Mouse (Mus musculus) thymus, adult 2 months (tissue): Measurements from ENCODE around the gene Ino80b.
A peak's percentile ranks its signal among the peaks of the same experiment; 100 is the strongest.

Source experiments
- CTCF ChIP-seq: fragments of 200-500 bp; IDR thresholded peaks from 2 replicates; pipeline ENCODE4 v1.5.1; 2012; ENCODE audit warnings: mild to moderate bottlenecking, control low read depth, low read length, moderate library complexity, borderline replicate concordance; ENCODE audit not compliant: control insufficient read depth, poor library complexity, insufficient read depth; ENCODE audit errors: extremely low read depth
- POLR2A ChIP-seq: fragments of 200-500 bp; IDR thresholded peaks from 2 replicates; pipeline ENCODE4 v1.6.1; 2012; ENCODE audit warnings: mild to moderate bottlenecking, low read length, control low read depth, moderate library complexity; ENCODE audit not compliant: control insufficient read depth, poor library complexity, insufficient read depth; ENCODE audit errors: extremely low read depth

DNA sequence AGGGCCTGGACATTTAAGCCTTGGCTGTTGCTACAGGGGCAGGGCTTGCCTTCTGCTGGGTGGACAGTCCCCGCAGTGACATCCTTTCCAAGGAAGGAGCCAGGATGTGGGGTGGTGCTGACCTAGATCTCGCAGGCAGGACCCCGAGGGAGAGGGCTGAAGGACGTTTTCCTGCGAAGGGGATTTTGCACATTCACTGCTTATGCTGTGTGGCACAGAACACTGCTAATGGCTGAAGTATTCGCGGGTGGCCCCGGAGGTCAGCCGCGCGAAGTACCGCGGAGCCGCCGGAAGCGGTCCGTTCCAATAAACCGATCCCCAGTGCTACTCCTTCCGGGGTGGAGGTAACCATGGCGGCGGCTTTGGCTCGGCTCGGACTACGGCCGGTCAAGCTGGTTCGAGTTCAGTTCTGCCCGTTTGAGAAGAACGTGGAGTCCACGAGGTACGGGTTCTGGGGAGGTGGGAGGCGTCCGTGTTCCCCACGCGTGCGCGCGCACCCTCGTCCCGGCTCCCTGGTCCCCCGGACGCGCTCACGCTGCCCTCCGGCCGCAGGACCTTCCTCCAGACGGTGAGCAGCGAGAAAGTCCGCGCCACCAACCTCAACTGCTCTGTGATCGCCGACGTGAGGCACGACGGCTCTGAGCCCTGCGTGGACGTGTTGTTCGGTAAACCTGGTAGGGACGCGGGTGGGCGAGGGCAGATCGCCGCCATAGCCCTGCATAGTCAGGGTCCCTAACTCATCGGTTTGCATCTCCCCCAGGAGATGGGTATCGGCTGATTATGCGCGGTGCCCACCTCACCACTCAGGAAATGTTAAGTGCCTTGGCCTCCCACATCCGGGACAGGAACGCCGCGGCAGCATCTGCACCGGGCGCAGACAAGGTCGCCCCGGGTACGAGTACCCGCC is 16.2 kb downstream of the Ino80b start, which contains the start of gene Mrpl53:
- TF ChIP-seq POLR2A, result peak; percentile 62
- TF ChIP-seq CTCF, result peak; percentile 24; the same call in 1 of the 2 replicates
